Mouse (Mus musculus) limb, embryonic 14.5 days (tissue): ENCODE measurements around the gene Tfrc. TPM values are rescaled to one million over a fixed set of nuclear protein-coding genes. Genes with fewer than 3 reads are reported as not detected.

ENCODE experiments used
- ATAC-seq: fragments of 200-750 bp; cut with Nextera tagmentation; 2 replicates; pipeline ENCODE4 v1.8.0; 2017; ENCODE audit warnings: low read depth, moderate number of reproducible peaks, moderate TSS enrichment; ENCODE audit not compliant: low FRiP score
- DNase-seq: peaks from one replicate; pipeline ENCODE4 v3.0.0-alpha.2; 2015; ENCODE audit warnings: low spot score
- H3K27ac ChIP-seq: fragments of 300-500 bp; sonication (generic); replicated peaks from 2 replicates; pipeline ENCODE4 v1.5.1; 2014; ENCODE audit warnings: low read depth, mild to moderate bottlenecking, low read length, moderate library complexity, mixed read lengths
- H3K27me3 ChIP-seq: fragments of 300-500 bp; sonication (generic); 2 replicates; pipeline ENCODE4 v1.6.1; 2014; ENCODE audit warnings: low read length, mixed read lengths; ENCODE audit not compliant: control insufficient read depth, insufficient read depth
- H3K36me3 ChIP-seq: fragments of 300-500 bp; sonication (generic); 2 replicates; pipeline ENCODE4 v1.6.1; 2014; ENCODE audit warnings: mild to moderate bottlenecking, low read length, moderate library complexity, mixed read lengths; ENCODE audit not compliant: control insufficient read depth, insufficient read depth
- H3K4me1 ChIP-seq: fragments of 300-500 bp; sonication (generic); 2 replicates; pipeline ENCODE4 v1.6.1; 2014; ENCODE audit warnings: antibody characterized with exemption, low read length, mixed read lengths; ENCODE audit not compliant: control insufficient read depth, insufficient read depth
- H3K4me2 ChIP-seq: fragments of 300-500 bp; sonication (generic); replicated peaks from 2 replicates; pipeline ENCODE4 v1.6.1; 2014; ENCODE audit warnings: low read depth, mild to moderate bottlenecking, low read length, moderate library complexity; ENCODE audit not compliant: severe bottlenecking
- H3K4me3 ChIP-seq: fragments of 300-500 bp; sonication (generic); replicated peaks from 2 replicates; pipeline ENCODE4 v1.5.1; 2014; ENCODE audit warnings: low read length
- H3K9ac ChIP-seq: fragments of 300-500 bp; sonication (generic); 2 replicates; pipeline ENCODE4 v1.6.1; 2014; ENCODE audit warnings: mild to moderate bottlenecking, low read depth, low read length, moderate library complexity; ENCODE audit not compliant: severe bottlenecking
- H3K9me3 ChIP-seq: fragments of 300-500 bp; sonication (generic); 2 replicates; pipeline ENCODE4 v1.6.1; 2016; ENCODE audit warnings: low read length; ENCODE audit not compliant: control insufficient read depth
- POLR2A ChIP-seq: fragments of 200-500 bp; IDR thresholded peaks from 2 replicates; pipeline ENCODE4 v1.8.0; 2012; ENCODE audit warnings: inconsistent platforms, mild to moderate bottlenecking, moderate library complexity, borderline replicate concordance; ENCODE audit not compliant: insufficient read depth, insufficient read length; ENCODE audit errors: extremely low read depth
- WGBS: fragments of 180-500 bp; shearing (Covaris S2); extraction: QIAGEN DNeasy Blood & Tissue Kit; methylation state at CpG from one replicate; pipeline ENCODE4 v1.1.7; 2014; 5-methylcytosine and 5-hydroxymethylcytosine counted together
- polyA plus RNA-seq, 2 experiments: library from polyadenylated mRNA; depleted of rRNA in 1 of 2; stranded (reverse) in 1 of 2; unstranded in 1 of 2; fragments of >200 nt; fragmentation: Nextera tagmentation in 1 of 2; extraction: Ambion mirVana in 1 of 2; gene quantifications; 2 replicates each; pipeline versions ENCODE4 v1.2.1 to v1.2.3; 2012 to 2014

Tfrc gene
- polyA plus RNA-seq, 2 experiments = 33.6 to 33.8 TPM

- H3K27ac ChIP-seq = no peak overlapping the region
- no peaks in the 10 kb centered on the region for H3K4me1 ChIP-seq
- H3K4me3 ChIP-seq = no peak overlapping the region
- no peak overlapping the region for H3K9ac ChIP-seq
- no peak for TF ChIP-seq POLR2A
- no peak overlapping the region for H3K4me2 ChIP-seq
- DNase-seq = no peak
- H3K27me3 ChIP-seq = no peaks in the 10 kb centered on the region
- H3K9me3 ChIP-seq = no peaks in the 10 kb centered on the region
- ATAC-seq = no peak
- no peaks in the 10 kb centered on the region for H3K36me3 ChIP-seq
- 95% methylated on average over 3 of the region's 3 CpGs for WGBS
These were observed 38.7 kb upstream of the Tfrc start for GRCm38 (mm10) chr16:32570042-32570441.

GRCm38 (mm10) chr16:32572528-32572927, 36.2 kb upstream of the Tfrc start:
- DNase-seq (no peak), ATAC-seq (no peak)
- H3K27me3 ChIP-seq = no peaks in the 10 kb centered on the region
- TF ChIP-seq POLR2A = no peak
- no peak overlapping the region for H3K9ac ChIP-seq
- WGBS = 87% methylated on average over 4 of the region's 4 CpGs
- H3K4me3 ChIP-seq = no peak overlapping the region
- no peaks in the 10 kb centered on the region for H3K4me1 ChIP-seq
- H3K27ac ChIP-seq = no peak overlapping the region
- H3K4me2 ChIP-seq = no peak overlapping the region
- no peaks in the 10 kb centered on the region for H3K36me3 ChIP-seq
- H3K9me3 ChIP-seq = no peaks in the 10 kb centered on the region

- Histone ChIP-seq H3K4me1 (no peaks in the 10 kb centered on the region), H3K27me3 (no peaks in the 10 kb centered on the region), H3K4me3 (no peak overlapping the region), H3K4me2 (no peak overlapping the region), H3K27ac (no peak overlapping the region), H3K9ac (no peak overlapping the region), H3K9me3 (no peaks in the 10 kb centered on the region), H3K36me3 (no peaks in the 10 kb centered on the region)
- no peak for TF ChIP-seq POLR2A
- ATAC-seq (no peak), DNase-seq (no peak)
- 88% methylated on average over 4 of the region's 4 CpGs for WGBS
These were observed 22.2 kb upstream of the Tfrc start for GRCm38 (mm10) chr16:32586482-32586881.

- 89% methylated on average over 3 of the region's 3 CpGs for WGBS
- no peak for TF ChIP-seq POLR2A
- no peak overlapping the region for H3K4me3 ChIP-seq
- H3K27me3 ChIP-seq = no peaks in the 10 kb centered on the region
- H3K27ac ChIP-seq = no peak overlapping the region
- no peak for DNase-seq
- no peaks in the 10 kb centered on the region for H3K36me3 ChIP-seq
- no peaks in the 10 kb centered on the region for H3K4me1 ChIP-seq
- no peak for ATAC-seq
- H3K9me3 ChIP-seq = no peaks in the 10 kb centered on the region
- no peak overlapping the region for H3K4me2 ChIP-seq
- H3K9ac ChIP-seq = no peak overlapping the region
These were observed 20.2 kb upstream of the Tfrc start for GRCm38 (mm10) chr16:32588568-32588967.

- TF ChIP-seq POLR2A = no peak
- WGBS = 90% methylated on average over 8 of the region's 8 CpGs
- Histone ChIP-seq H3K27me3 (no peaks in the 10 kb centered on the region), H3K27ac (no peak overlapping the region), H3K4me1 (no peaks in the 10 kb centered on the region), H3K4me2 (no peak overlapping the region), H3K9ac (no peak overlapping the region), H3K36me3 (no peaks in the 10 kb centered on the region), H3K4me3 (no peak overlapping the region), H3K9me3 (no peaks in the 10 kb centered on the region)
- no peak for DNase-seq
- ATAC-seq = no peak
These were observed 17.2 kb upstream of the Tfrc start for GRCm38 (mm10) chr16:32591521-32591920.

- WGBS = 94% methylated on average over 5 of the region's 5 CpGs
- Histone ChIP-seq H3K4me2 (no peak overlapping the region), H3K9me3 (no peaks in the 10 kb centered on the region), H3K27me3 (no peaks in the 10 kb centered on the region), H3K27ac (no peak overlapping the region), H3K9ac (no peak overlapping the region), H3K4me3 (no peak overlapping the region), H3K36me3 (no peaks in the 10 kb centered on the region), H3K4me1 (no peaks in the 10 kb centered on the region)
- DNase-seq = no peak
- TF ChIP-seq POLR2A = no peak
- ATAC-seq = no peak
These were observed 15.4 kb upstream of the Tfrc start for GRCm38 (mm10) chr16:32593283-32593805.
